Comparison of ENCODE assay signal across 12 mouse cellular contexts in the genomic region with DNA sequence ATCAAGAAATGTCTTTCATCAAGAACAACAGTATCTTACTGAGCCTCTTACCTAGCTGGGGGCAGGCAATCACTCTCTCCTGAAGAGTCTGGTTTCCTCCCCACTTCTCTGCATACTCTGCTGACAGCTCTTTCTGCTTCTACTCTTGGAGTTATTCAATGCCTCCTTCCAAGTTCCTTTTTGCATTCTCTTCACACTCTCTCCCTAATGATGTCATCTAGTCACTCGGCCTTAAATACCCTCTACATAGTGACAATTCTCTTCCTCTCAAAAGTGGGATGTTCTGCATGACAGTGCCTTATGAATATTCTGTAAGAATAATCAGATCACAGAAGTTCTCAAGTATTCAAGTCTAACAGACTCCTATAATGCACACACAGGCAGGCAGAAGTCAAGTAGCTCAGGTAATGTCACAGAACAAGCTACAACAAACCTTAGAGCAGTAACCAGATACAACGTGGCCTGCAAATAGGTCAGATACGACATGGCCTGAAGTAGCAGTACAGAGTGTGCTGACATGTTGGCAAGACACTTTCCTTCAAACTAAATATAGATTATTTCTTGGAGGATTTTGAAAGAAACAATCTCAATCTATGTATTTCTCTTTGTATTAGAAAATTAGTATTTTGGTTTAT. TPM values are rescaled to one million over a fixed set of nuclear protein-coding genes. Genes with fewer than 3 reads are reported as not detected.
DNase-seq lines count a peak whose midpoint lies in the region; ATAC-seq lines count a peak whose summit lies in the region.
"Had no signal": no experiment of that assay in that cellular context is flagged by ENCODE, and none has a peak within 500 bp of the region (broad histone marks: within the 10 kb centered on the region; RNA-seq: fewer than 3 reads in every experiment).

No protein-coding gene starts in this region.

- H3K36me3 ChIP-seq in macrophage (ENCODE audit: inconsistent target), result no peaks in the 10 kb centered on the region
- H3K36me3 ChIP-seq: forebrain, embryonic 10.5 days; limb, embryonic 15.5 days; neural tube, embryonic 13.5 days had no signal

- H3K4me1 ChIP-seq in brown adipose tissue, adult 24 weeks (ENCODE audit: control insufficient read depth, insufficient read depth, insufficient read length, low read length), result no peaks in the 10 kb centered on the region
- H3K4me1 ChIP-seq: forebrain, embryonic 10.5 days; limb, embryonic 15.5 days; neural tube, embryonic 13.5 days had no signal

- 0 out of 2 replicates have a peak overlapping the region, but pooled peaks have one; percentile 29 for H3K27ac ChIP-seq in brown adipose tissue, adult 24 weeks (replicated peaks; ENCODE audit: low read depth, low read length)
- peak overlapping the region; percentile 82 for H3K27ac ChIP-seq in macrophage
- H3K27ac ChIP-seq: forebrain, embryonic 10.5 days; limb, embryonic 15.5 days; neural tube, embryonic 13.5 days had no signal

- no peak for ATAC-seq in granulocyte monocyte progenitor cell, adult 5-6 weeks (replicated peaks; ENCODE audit: poor library complexity, severe bottlenecking)

- peaks cover 88% of the 10 kb centered on the region for H3K79me2 ChIP-seq in macrophage (ENCODE audit: inconsistent target)

- intact Hi-C loops in gastrocnemius, postnatal 14 days (cut with DNase I; ENCODE audit: low total_unique reads), result no loop called here

- peak; percentile 40 for DNase-seq in gastrocnemius, postnatal 25 days
- no peak for DNase-seq in gastrocnemius, postnatal 14 days
- DNase-seq in left cerebral cortex, adult 11 months (ENCODE audit: low spot score), result peak; percentile 58
- DNase-seq in left cerebral cortex, adult 8-10 months (ENCODE audit: low spot score in 2 of 2), result no peak
- DNase-seq: cerebellum, adult 9-11 months; right cerebral cortex, postnatal 14 days had no signal

- H3K4me3 ChIP-seq in brown adipose tissue, adult 24 weeks (ENCODE audit: insufficient read depth, low read depth, low read length), result no peak overlapping the region
- H3K4me3 ChIP-seq in macrophage (ENCODE audit: inconsistent target), result peak overlapping the region; percentile 5; the same call in 1 of the 2 replicates
- H3K4me3 ChIP-seq: forebrain, embryonic 10.5 days; limb, embryonic 15.5 days; neural tube, embryonic 13.5 days had no signal

- WGBS in macrophage (ENCODE audit: missing documents), result 62% methylated on average over 3 of the region's 3 CpGs

RNA-seq across cellular contexts. Expression of a gene that starts 12.5 kb away (rescaled TPM):
- 10 to 100 TPM; 83.0 to 89.8 TPM for total RNA-seq in gastrocnemius, postnatal 25 days (2021)
- 10 to 100 TPM; 67.7 to 84.9 TPM for total RNA-seq in gastrocnemius, postnatal 14 days (2021)
- total RNA-seq in left cerebral cortex, adult 8-10 months (2022), result 100 to 1,000 TPM; 133 to 169 (median 142) TPM
- 62.6 and 85.5 TPM in 2 replicates for polyA plus RNA-seq in brown adipose tissue, adult 24 weeks (2012; ENCODE audit: insufficient read depth, insufficient read length, missing spikeins)
- total RNA-seq in macrophage (2018; cell fraction: chromatin; rRNA removed), result 1,000 to 10,000 TPM in 19 of 26 experiments, 100 to 1,000 TPM in 7; 453 to 1,709 (median 1,185) TPM
- 100 to 1,000 TPM in 22 of 26 experiments, 10 to 100 TPM in 4; 78.5 to 270 (median 141) TPM for total RNA-seq in macrophage (2018; cell fraction: cytosol; rRNA removed)
- 1,000 to 10,000 TPM in 24 of 26 experiments, 100 to 1,000 TPM in 2; 806 to 3,396 (median 2,155) TPM for total RNA-seq in macrophage (2018; cell fraction: nucleus; rRNA removed)
- polyA plus RNA-seq in macrophage (2018), result 100 to 184 TPM (median 127 TPM) in 3 replicates
- 61.1 and 83.8 TPM in 2 replicates for total RNA-seq in granulocyte monocyte progenitor cell, adult 5-6 weeks (2014; fragmentation: Nextera tagmentation)
- 79.1 and 105 TPM in 2 replicates for total RNA-seq in granulocyte monocyte progenitor cell, adult 5-6 weeks (2017)

RNA-seq across cellular contexts. Expression of a gene that starts 12.6 kb away (rescaled TPM):
- 1 to 10 TPM; 5.1 to 5.3 TPM for total RNA-seq in gastrocnemius, postnatal 25 days (2021)
- total RNA-seq in gastrocnemius, postnatal 14 days (2021), result 1 to 10 TPM; 6.5 to 6.8 TPM
- 1 to 10 TPM; 8.5 to 9.2 (median 8.7) TPM for total RNA-seq in left cerebral cortex, adult 8-10 months (2022)
- 11.9 and 15.9 TPM in 2 replicates for polyA plus RNA-seq in brown adipose tissue, adult 24 weeks (2012; ENCODE audit: insufficient read depth, insufficient read length, missing spikeins)
- total RNA-seq in macrophage (2018; cell fraction: chromatin; rRNA removed), result 1 to 10 TPM in 22 of 26 experiments, under 1 TPM in 4; 0.43 to 8.2 (median 2.4) TPM
- 1 to 10 TPM; 2.6 to 8.1 (median 6.1) TPM for total RNA-seq in macrophage (2018; cell fraction: cytosol; rRNA removed)
- total RNA-seq in macrophage (2018; cell fraction: nucleus; rRNA removed), result 1 to 10 TPM in 25 of 26 experiments, under 1 TPM in 1; 0.96 to 9.8 (median 3.0) TPM
- polyA plus RNA-seq in macrophage (2018), result 4.8 to 8.1 TPM (median 5.8 TPM) in 3 replicates
- 21.5 and 27.7 TPM in 2 replicates for total RNA-seq in granulocyte monocyte progenitor cell, adult 5-6 weeks (2014; fragmentation: Nextera tagmentation)
- total RNA-seq in granulocyte monocyte progenitor cell, adult 5-6 weeks (2017), result 20.7 and 29.3 TPM in 2 replicates

Comparison
In these comparisons a context has a peak if more than half of its experiments do, and no peak if none do; other contexts are left out.
1. DNase-seq: peak in gastrocnemius, postnatal 25 days (single experiment) and left cerebral cortex, adult 11 months (single experiment); none in gastrocnemius, postnatal 14 days (single experiment) and left cerebral cortex, adult 8-10 months (0 of 2).